Mouse (Mus musculus) thymus, adult 2 months (tissue): ENCODE measurements around the gene Ptdss2.

Source experiments
- CTCF ChIP-seq: fragments of 200-500 bp; IDR thresholded peaks from 2 replicates; pipeline ENCODE4 v1.5.1; 2012; ENCODE audit warnings: mild to moderate bottlenecking, control low read depth, low read length, moderate library complexity, borderline replicate concordance; ENCODE audit not compliant: control insufficient read depth, poor library complexity, insufficient read depth; ENCODE audit errors: extremely low read depth
- POLR2A ChIP-seq: fragments of 200-500 bp; IDR thresholded peaks from 2 replicates; pipeline ENCODE4 v1.6.1; 2012; ENCODE audit warnings: mild to moderate bottlenecking, low read length, control low read depth, moderate library complexity; ENCODE audit not compliant: control insufficient read depth, poor library complexity, insufficient read depth; ENCODE audit errors: extremely low read depth

- no peak for TF ChIP-seq POLR2A
- TF ChIP-seq CTCF: no peak
These were observed 34.3 kb upstream of the Ptdss2 start for GRCm38 (mm10) chr7:141087894-141088293.
